Mouse (Mus musculus) heart, postnatal 0 days (tissue): Measurements from ENCODE around the gene Olig2. TPM values are rescaled to one million over a fixed set of nuclear protein-coding genes. Genes with fewer than 3 reads are reported as not detected.

Experiments used
- ATAC-seq: fragments of 200-750 bp; cut with Nextera tagmentation; 2 replicates; pipeline ENCODE4 v1.8.0; 2017; ENCODE audit warnings: low read depth, moderate number of reproducible peaks, moderate library complexity; ENCODE audit not compliant: insufficient read depth
- DNase-seq: peaks from one replicate; pipeline ENCODE4 v3.0.0-alpha.2; 2016; ENCODE audit warnings: low spot score
- H3K27ac ChIP-seq: fragments of 300-500 bp; sonication (generic); 2 replicates; pipeline ENCODE4 v1.5.1; 2014; ENCODE audit warnings: low read depth, mild to moderate bottlenecking
- H3K27me3 ChIP-seq: fragments of 300-500 bp; sonication (generic); 2 replicates; pipeline ENCODE4 v1.6.1; 2014; ENCODE audit warnings: low read length, mixed read lengths; ENCODE audit not compliant: control insufficient read depth, insufficient read depth
- H3K36me3 ChIP-seq: fragments of 300-500 bp; sonication (generic); replicated peaks from 2 replicates; pipeline ENCODE4 v1.6.1; 2014; ENCODE audit warnings: low read length, mixed read lengths; ENCODE audit not compliant: control insufficient read depth, insufficient read depth
- H3K4me1 ChIP-seq: fragments of 300-500 bp; sonication (generic); 2 replicates; pipeline ENCODE4 v1.6.1; 2014; ENCODE audit warnings: antibody characterized with exemption; ENCODE audit not compliant: control insufficient read depth, insufficient read depth
- H3K4me2 ChIP-seq: fragments of 300-500 bp; sonication (generic); 2 replicates; pipeline ENCODE4 v1.6.1; 2014; ENCODE audit warnings: low read depth, mild to moderate bottlenecking, low read length, moderate library complexity
- H3K4me3 ChIP-seq: fragments of 300-500 bp; sonication (generic); 2 replicates; pipeline ENCODE4 v1.5.1; 2014; ENCODE audit warnings: low read depth, low read length
- H3K9ac ChIP-seq: fragments of 300-500 bp; sonication (generic); replicated peaks from 2 replicates; pipeline ENCODE4 v1.6.1; 2014; ENCODE audit warnings: low read depth, low read length, mixed read lengths
- H3K9me3 ChIP-seq: fragments of 300-500 bp; sonication (generic); replicated peaks from 2 replicates; pipeline ENCODE4 v1.6.1; 2016; ENCODE audit warnings: low read length; ENCODE audit not compliant: control insufficient read depth
- CTCF ChIP-seq: IDR thresholded peaks from 2 replicates; pipeline ENCODE4 v1.5.1; 2016; ENCODE audit warnings: antibody characterized with exemption, control low read depth, low read depth
- EP300 ChIP-seq: IDR thresholded peaks from 2 replicates; pipeline ENCODE4 v1.6.1; 2016; ENCODE audit warnings: antibody characterized with exemption, low read depth
- WGBS: fragments of 180-500 bp; shearing (Covaris S2); extraction: QIAGEN DNeasy Blood & Tissue Kit; methylation state at CpG from one replicate; pipeline ENCODE4 v1.1.7; 2014; 5-methylcytosine and 5-hydroxymethylcytosine counted together
- polyA plus RNA-seq: library from polyadenylated mRNA; unstranded; fragments of >200 nt; fragmentation: Nextera tagmentation; extraction: Ambion mirVana; gene quantifications from 2 replicates; pipeline ENCODE4 v1.2.1, GENCODE M21; 2015
- total RNA-seq: library from RNA; depleted of rRNA; stranded (reverse); fragments of >200 nt; gene quantifications from 2 replicates; pipeline ENCODE4 v1.2.3, GENCODE M21; 2014; ENCODE audit warnings: low replicate concordance

Gene Olig2
- total and polyA plus RNA-seq, 2 experiments from 2014 or later: 0.46 TPM; not detected in 1

GRCm38 (mm10) chr16:91258956-91259355 is 33.7 kb downstream of the Olig2 start:
- no peak for ATAC-seq

GRCm38 (mm10) chr16:91260861-91261260 is 35.6 kb downstream of the Olig2 start:
- Histone ChIP-seq H3K9ac (no peak overlapping the region), H3K4me3 (no peak overlapping the region), H3K9me3 (no peaks in the 10 kb centered on the region), H3K27ac (no peak overlapping the region), H3K27me3 (peaks cover 56% of the 10 kb centered on the region), H3K36me3 (no peaks in the 10 kb centered on the region), H3K4me2 (no peak overlapping the region), H3K4me1 (0 out of 2 replicates have a peak, but pooled peaks cover 2% of the 10 kb centered on the region)
- TF ChIP-seq EP300 (no peak), CTCF (no peak)
- WGBS: 79% methylated on average over 3 of the region's 3 CpGs
- ATAC-seq: no peak
- DNase-seq: no peak

More at GRCm38 (mm10) chr16:91258956-91259355, 33.7 kb downstream of the Olig2 start:
- no peak for DNase-seq
- peaks cover 46% of the 10 kb centered on the region for H3K27me3 ChIP-seq
- no peak overlapping the region for H3K27ac ChIP-seq
- no peak overlapping the region for H3K4me3 ChIP-seq
- no peaks in the 10 kb centered on the region for H3K36me3 ChIP-seq
- 41% methylated on average over 3 of the region's 3 CpGs for WGBS
- no peak overlapping the region for H3K9ac ChIP-seq
- H3K9me3 ChIP-seq: no peaks in the 10 kb centered on the region
- H3K4me2 ChIP-seq: no peak overlapping the region
- 0 out of 2 replicates have a peak, but pooled peaks cover 2% of the 10 kb centered on the region for H3K4me1 ChIP-seq
- no peak for TF ChIP-seq CTCF
- no peak for TF ChIP-seq EP300

- H3K36me3 ChIP-seq: no peaks in the 10 kb centered on the region
- ATAC-seq (no peak), DNase-seq (no peak)
- H3K27me3 ChIP-seq: peaks cover 56% of the 10 kb centered on the region
- no peak overlapping the region for H3K9ac ChIP-seq
- no peak overlapping the region for H3K4me3 ChIP-seq
- no peak overlapping the region for H3K4me2 ChIP-seq
- H3K4me1 ChIP-seq: no peaks in the 10 kb centered on the region
- WGBS: 35% methylated on average over 12 of the region's 12 CpGs
- H3K9me3 ChIP-seq: no peaks in the 10 kb centered on the region
- H3K27ac ChIP-seq: no peak overlapping the region
- no peak for TF ChIP-seq CTCF
- no peak for TF ChIP-seq EP300
These were observed 37.4 kb downstream of the Olig2 start for GRCm38 (mm10) chr16:91262467-91263220.

- H3K4me1 ChIP-seq: no peaks in the 10 kb centered on the region
- no peak overlapping the region for H3K4me2 ChIP-seq
- ATAC-seq (no peak), DNase-seq (no peak)
- H3K9me3 ChIP-seq: no peaks in the 10 kb centered on the region
- no peak overlapping the region for H3K9ac ChIP-seq
- H3K36me3 ChIP-seq: no peaks in the 10 kb centered on the region
- WGBS: 72% methylated on average over 6 of the region's 6 CpGs
- H3K27ac ChIP-seq: no peak overlapping the region
- no peak overlapping the region for H3K4me3 ChIP-seq
- peaks cover 72% of the 10 kb centered on the region for H3K27me3 ChIP-seq
- no peak for TF ChIP-seq EP300
- no peak for TF ChIP-seq CTCF
These were observed 40.7 kb downstream of the Olig2 start for GRCm38 (mm10) chr16:91265972-91266371.

GRCm38 (mm10) chr16:91268724-91269452 is 43.6 kb downstream of the Olig2 start:
- H3K27ac ChIP-seq: no peak overlapping the region
- H3K9ac ChIP-seq: no peak overlapping the region
- WGBS: 11% methylated on average over 13 of the region's 13 CpGs
- peak overlapping the region; percentile 38; the same call in 1 of the 2 replicates for H3K4me3 ChIP-seq
- TF ChIP-seq CTCF: no peak
- TF ChIP-seq EP300: no peak
- peak overlapping the region; percentile 60 for H3K4me2 ChIP-seq
- H3K36me3 ChIP-seq: no peaks in the 10 kb centered on the region
- ATAC-seq (no peak), DNase-seq (no peak)
- H3K9me3 ChIP-seq: no peaks in the 10 kb centered on the region
- peaks cover 91% of the 10 kb centered on the region for H3K27me3 ChIP-seq
- H3K4me1 ChIP-seq: no peaks in the 10 kb centered on the region
